Mouse (Mus musculus) bone marrow, adult 2 months (tissue): ENCODE measurements around the gene Gm28051.

ENCODE experiments used
- CTCF ChIP-seq: fragments of 200-500 bp; IDR thresholded peaks from 2 replicates; pipeline ENCODE4 v1.5.1; 2011; ENCODE audit warnings: low read length, control low read depth; ENCODE audit not compliant: control insufficient read depth, insufficient read depth
- POLR2A ChIP-seq: fragments of 200-500 bp; IDR thresholded peaks from 2 replicates; pipeline ENCODE4 v1.6.1; 2011; ENCODE audit warnings: low read depth, mild to moderate bottlenecking, control low read depth, low read length, borderline replicate concordance; ENCODE audit not compliant: control insufficient read depth

DNA sequence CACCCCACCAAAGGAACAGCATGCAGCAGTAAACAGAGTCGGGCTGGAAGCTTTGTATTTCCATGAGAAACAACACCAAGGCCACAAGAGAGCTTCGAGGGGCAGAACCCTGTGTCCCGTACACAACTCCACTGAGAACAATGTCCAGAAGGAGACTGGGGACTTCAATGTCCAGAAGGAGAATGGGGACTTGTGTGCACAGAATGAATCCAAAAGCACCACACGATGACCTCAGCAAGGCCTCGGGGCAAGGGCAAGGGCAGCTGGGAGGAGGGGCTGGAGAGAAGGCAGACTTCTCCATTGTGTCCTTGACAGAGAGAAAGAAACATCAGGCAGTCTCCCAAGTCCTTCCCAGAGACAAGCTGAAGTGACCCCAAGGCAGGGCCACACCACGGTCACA, 78.7 kb downstream of the Gm28051 start:
- TF ChIP-seq CTCF (no peak), POLR2A (no peak)
